Mouse (Mus musculus): Measurements from ENCODE around the gene Gna11. TPM values are rescaled to one million over a fixed set of nuclear protein-coding genes. Genes with fewer than 3 reads are reported as not detected.

Gna11 gene
- polyA plus RNA-seq, 1 experiment from 2014 or later: 79.1 TPM

- no peaks in the 10 kb centered on the region for H3K9me3 ChIP-seq
- no peak for DNase-seq (ENCODE audit: low spot score)
- H3K4me3 ChIP-seq: peak overlapping the region; percentile 69
- peaks cover 43% of the 10 kb centered on the region for H3K36me3 ChIP-seq
- H3K27me3 ChIP-seq (ENCODE audit: insufficient read depth, poor library complexity, severe bottlenecking): no peaks in the 10 kb centered on the region
- 88% methylated on average over 11 of the region's 11 CpGs for WGBS
- no peak overlapping the region for H3K27ac ChIP-seq
- H3K4me1 ChIP-seq: peaks cover 39% of the 10 kb centered on the region
Measured at GRCm38 (mm10) chr10:81494260-81495041, 50.5 kb downstream of the Gna11 start.

GRCm38 (mm10) chr10:81493601-81494220 lies 51.3 kb downstream of the Gna11 start:
- Histone ChIP-seq H3K4me1 (peaks cover 34% of the 10 kb centered on the region), H3K9me3 (no peaks in the 10 kb centered on the region), H3K27me3 (ENCODE audit: insufficient read depth, poor library complexity, severe bottlenecking) (no peaks in the 10 kb centered on the region), H3K4me3 (no peak overlapping the region), H3K27ac (no peak overlapping the region), H3K36me3 (peaks cover 51% of the 10 kb centered on the region)
- WGBS: 82% methylated on average over 8 of the region's 8 CpGs
- no peak for DNase-seq (ENCODE audit: low spot score)

GRCm38 (mm10) chr10:81492606-81493240 lies 52.3 kb downstream of the Gna11 start:
- 90% methylated on average over 11 of the region's 11 CpGs for WGBS
- Histone ChIP-seq H3K27ac (no peak overlapping the region), H3K4me3 (no peak overlapping the region), H3K36me3 (peaks cover 61% of the 10 kb centered on the region), H3K9me3 (no peaks in the 10 kb centered on the region), H3K4me1 (peaks cover 41% of the 10 kb centered on the region), H3K27me3 (ENCODE audit: insufficient read depth, poor library complexity, severe bottlenecking) (no peaks in the 10 kb centered on the region)
- no peak for DNase-seq (ENCODE audit: low spot score)

GRCm38 (mm10) chr10:81491018-81491417 lies 54.0 kb downstream of the Gna11 start:
- WGBS: 86% methylated on average over 9 of the region's 9 CpGs

GRCm38 (mm10) chr10:81489941-81490340 lies 55.0 kb downstream of the Gna11 start:
- DNase-seq (ENCODE audit: low spot score): no peak
- WGBS: 87% methylated on average over 14 of the region's 14 CpGs
- peaks cover 77% of the 10 kb centered on the region for H3K36me3 ChIP-seq
- H3K4me3 ChIP-seq: no peak overlapping the region
- H3K4me1 ChIP-seq: peaks cover 30% of the 10 kb centered on the region
- no peaks in the 10 kb centered on the region for H3K9me3 ChIP-seq
- no peak overlapping the region for H3K27ac ChIP-seq
- H3K27me3 ChIP-seq (ENCODE audit: insufficient read depth, poor library complexity, severe bottlenecking): no peaks in the 10 kb centered on the region

More at GRCm38 (mm10) chr10:81491018-81491417, 54.0 kb downstream of the Gna11 start:
- Histone ChIP-seq H3K27me3 (ENCODE audit: insufficient read depth, poor library complexity, severe bottlenecking) (no peaks in the 10 kb centered on the region), H3K4me3 (no peak overlapping the region), H3K27ac (no peak overlapping the region), H3K4me1 (peaks cover 38% of the 10 kb centered on the region), H3K36me3 (peaks cover 77% of the 10 kb centered on the region), H3K9me3 (no peaks in the 10 kb centered on the region)
- no peak for DNase-seq (ENCODE audit: low spot score)

- WGBS: 55% methylated on average over 11 of the region's 11 CpGs
- peaks cover 13% of the 10 kb centered on the region for H3K4me1 ChIP-seq
- no peak overlapping the region; the same call in 1 of the 2 replicates for H3K27ac ChIP-seq
- no peaks in the 10 kb centered on the region for H3K9me3 ChIP-seq
- H3K4me3 ChIP-seq: no peak overlapping the region
- DNase-seq (ENCODE audit: low spot score): no peak
- peaks cover 70% of the 10 kb centered on the region for H3K36me3 ChIP-seq
- H3K27me3 ChIP-seq (ENCODE audit: insufficient read depth, poor library complexity, severe bottlenecking): no peaks in the 10 kb centered on the region
Measured at GRCm38 (mm10) chr10:81488081-81488480, 56.9 kb downstream of the Gna11 start.

GRCm38 (mm10) chr10:81486496-81486895 lies 58.5 kb downstream of the Gna11 start:
- Histone ChIP-seq H3K4me3 (no peak overlapping the region), H3K27ac (no peak overlapping the region), H3K4me1 (peaks cover 27% of the 10 kb centered on the region), H3K36me3 (peaks cover 55% of the 10 kb centered on the region), H3K9me3 (no peaks in the 10 kb centered on the region), H3K27me3 (ENCODE audit: insufficient read depth, poor library complexity, severe bottlenecking) (peaks cover 15% of the 10 kb centered on the region)
- DNase-seq (ENCODE audit: low spot score): no peak
- 88% methylated on average over 10 of the region's 10 CpGs for WGBS

- WGBS: 64% methylated on average over 7 of the region's 7 CpGs
- H3K36me3 ChIP-seq: peaks cover 45% of the 10 kb centered on the region
- H3K27ac ChIP-seq: no peak overlapping the region
- H3K27me3 ChIP-seq (ENCODE audit: insufficient read depth, poor library complexity, severe bottlenecking): peaks cover 24% of the 10 kb centered on the region
- no peak overlapping the region for H3K4me3 ChIP-seq
- H3K4me1 ChIP-seq: peaks cover 27% of the 10 kb centered on the region
- no peaks in the 10 kb centered on the region for H3K9me3 ChIP-seq
- no peak for DNase-seq (ENCODE audit: low spot score)
Measured at GRCm38 (mm10) chr10:81485479-81486018, 59.4 kb downstream of the Gna11 start.

GRCm38 (mm10) chr10:81485060-81485449 lies 59.9 kb downstream of the Gna11 start:
- Histone ChIP-seq H3K27me3 (ENCODE audit: insufficient read depth, poor library complexity, severe bottlenecking) (peaks cover 29% of the 10 kb centered on the region), H3K9me3 (no peaks in the 10 kb centered on the region), H3K4me1 (peaks cover 27% of the 10 kb centered on the region), H3K27ac (no peak overlapping the region), H3K4me3 (no peak overlapping the region), H3K36me3 (peaks cover 40% of the 10 kb centered on the region)
- DNase-seq (ENCODE audit: low spot score): no peak
- WGBS: 36% methylated on average over 2 of the region's 2 CpGs

- Histone ChIP-seq H3K4me3 (no peak overlapping the region), H3K27me3 (ENCODE audit: insufficient read depth, poor library complexity, severe bottlenecking) (peaks cover 34% of the 10 kb centered on the region), H3K27ac (no peak overlapping the region), H3K4me1 (peaks cover 27% of the 10 kb centered on the region), H3K9me3 (no peaks in the 10 kb centered on the region), H3K36me3 (peaks cover 35% of the 10 kb centered on the region)
- WGBS: 70% methylated on average over 6 of the region's 6 CpGs
- DNase-seq (ENCODE audit: low spot score): no peak
Measured at GRCm38 (mm10) chr10:81484441-81485059, 60.4 kb downstream of the Gna11 start.

- Histone ChIP-seq H3K4me1 (peaks cover 27% of the 10 kb centered on the region), H3K9me3 (no peaks in the 10 kb centered on the region), H3K36me3 (peaks cover 29% of the 10 kb centered on the region), H3K4me3 (no peak overlapping the region), H3K27me3 (ENCODE audit: insufficient read depth, poor library complexity, severe bottlenecking) (peaks cover 39% of the 10 kb centered on the region), H3K27ac (no peak overlapping the region)
- 18% methylated on average over 9 of the region's 9 CpGs for WGBS
- DNase-seq (ENCODE audit: low spot score): no peak
Measured at GRCm38 (mm10) chr10:81483983-81484382, 61.0 kb downstream of the Gna11 start.

- Histone ChIP-seq H3K27ac (peak within 1 kb of the TSS; percentile 37; the same call in 1 of the 2 replicates), H3K27me3 (ENCODE audit: insufficient read depth, poor library complexity, severe bottlenecking) (peaks cover 54% of the 10 kb centered on the region), H3K36me3 (peaks cover 15% of the 10 kb centered on the region), H3K9me3 (no peaks in the 10 kb centered on the region), H3K4me1 (peaks cover 19% of the 10 kb centered on the region), H3K4me3 (peak within 1 kb of the TSS; percentile 60)
- no peak for DNase-seq (ENCODE audit: low spot score)
- 1% methylated on average over 36 of the region's 36 CpGs for WGBS
Measured at GRCm38 (mm10) chr10:81482533-81482889, 62.5 kb downstream of the Gna11 start, which contains the start of gene Celf5. Celf5 (minus strand) TSS chr10:81482709.

Measured in heart, embryonic 10.5 days (tissue).